Mouse (Mus musculus) layer of hippocampus, adult 2 months (tissue): ENCODE results near the gene C8g. TPM values are rescaled to one million over a fixed set of nuclear protein-coding genes. Genes with fewer than 3 reads are reported as not detected.

ENCODE experiments used
- DNase-seq, 2 experiments: peaks; one replicate each; pipeline ENCODE4 v3.0.0; 2022; ENCODE audit warnings: low spot score in 2 of 2
- H3K27ac ChIP-seq: fragments of 200-600 bp; 2 replicates; pipeline ENCODE4 v1.8.1; 2022
- H3K4me3 ChIP-seq: fragments of 200-600 bp; 2 replicates; pipeline ENCODE4 v1.8.1; 2022; ENCODE audit warnings: mild to moderate bottlenecking
- CTCF ChIP-seq: fragments of 200-600 bp; conservative IDR thresholded peaks from 2 replicates; pipeline ENCODE4 v1.8.1; 2022; ENCODE audit warnings: antibody characterized with exemption, mild to moderate bottlenecking, moderate library complexity
- total RNA-seq, 2 experiments: library from RNA; stranded (reverse); gene quantifications; 2 replicates each; pipeline ENCODE4 v1.2.3; 2021

C8g gene
- total RNA-seq, 2 experiments from 2014 or later = 0.97 to 1.5 TPM

- no peak for TF ChIP-seq CTCF
- no peak for DNase-seq
- Histone ChIP-seq H3K4me3 (peak within 1 kb of the TSS; percentile 20; the same call in 1 of the 2 replicates), H3K27ac (peak within 1 kb of the TSS; percentile 51)
Measured at GRCm38 (mm10) chr2:25469969-25470368, 31.6 kb downstream of the C8g start, which contains the start of gene Ptgds. TSS of gene Ptgds (minus strand) at chr2:25470046.

GRCm38 (mm10) chr2:25468962-25469915, 32.3 kb downstream of the C8g start:
- peak; percentile 36 to 42 for DNase-seq
- TF ChIP-seq CTCF = no peak

GRCm38 (mm10) chr2:25467606-25468303, 33.8 kb downstream of the C8g start:
- TF ChIP-seq CTCF = no peak
- peak overlapping the region; percentile 55; the same call in 1 of the 2 replicates for H3K27ac ChIP-seq
- DNase-seq = no peak
- H3K4me3 ChIP-seq = no peak overlapping the region

More at GRCm38 (mm10) chr2:25468962-25469915, 32.3 kb downstream of the C8g start:
- Histone ChIP-seq H3K27ac (peak overlapping the region; percentile 51), H3K4me3 (peak overlapping the region; percentile 20; the same call in 1 of the 2 replicates)

- peak overlapping the region; percentile 36; the same call in 1 of the 2 replicates for H3K27ac ChIP-seq
- TF ChIP-seq CTCF = no peak
Measured at GRCm38 (mm10) chr2:25465816-25466635, 35.5 kb downstream of the C8g start.

GRCm38 (mm10) chr2:25465256-25465655, 36.3 kb downstream of the C8g start:
- DNase-seq = no peak
- no peak for TF ChIP-seq CTCF
- H3K4me3 ChIP-seq = no peak overlapping the region
- no peak overlapping the region for H3K27ac ChIP-seq

More at GRCm38 (mm10) chr2:25465816-25466635, 35.5 kb downstream of the C8g start:
- DNase-seq = no peak
- H3K4me3 ChIP-seq = no peak overlapping the region

- no peak for TF ChIP-seq CTCF
- H3K4me3 ChIP-seq = no peak overlapping the region
- no peak for DNase-seq
- H3K27ac ChIP-seq = no peak overlapping the region
Measured at GRCm38 (mm10) chr2:25463630-25464029, 37.9 kb downstream of the C8g start.

- TF ChIP-seq CTCF = no peak
- no peak for DNase-seq
- Histone ChIP-seq H3K4me3 (peak overlapping the region; percentile 89), H3K27ac (peak overlapping the region; percentile 97)
Measured at GRCm38 (mm10) chr2:25461407-25461806, 40.1 kb downstream of the C8g start.

GRCm38 (mm10) chr2:25460551-25461309, 40.8 kb downstream of the C8g start, which contains the start of gene Paxx:
TSS of gene Paxx (minus strand) at chr2:25461094.
- peak; percentile 90 to 94 for DNase-seq
- peak within 1 kb of the TSS; percentile 89 for H3K4me3 ChIP-seq
- TF ChIP-seq CTCF = peak; percentile 12; the same call in 1 of the 2 replicates
- peak within 1 kb of the TSS; percentile 97 for H3K27ac ChIP-seq

- Histone ChIP-seq H3K4me3 (peak overlapping the region; percentile 89), H3K27ac (peak overlapping the region; percentile 97)
- no peak for DNase-seq
- TF ChIP-seq CTCF = no peak
Measured at GRCm38 (mm10) chr2:25460135-25460534, 41.4 kb downstream of the C8g start.

- no peak overlapping the region; the same call in 1 of the 2 replicates for H3K27ac ChIP-seq
- DNase-seq = peak in 1 of 2 experiments; percentile 25
- no peak overlapping the region for H3K4me3 ChIP-seq
- TF ChIP-seq CTCF = no peak
Measured at GRCm38 (mm10) chr2:25458911-25459310, 42.6 kb downstream of the C8g start.
